Mouse (Mus musculus) gastrocnemius, postnatal 4 days (tissue): ENCODE data around the gene Ucn3. TPM values are rescaled to one million over a fixed set of nuclear protein-coding genes. Genes with fewer than 3 reads are reported as not detected.
"Not testable (repeated sequence)": the region's sequence is repeated elsewhere in the genome, so short reads cannot be mapped to it uniquely, and the experiment has no call there.

Experiments
- DNase-seq, 2 experiments: peaks; one replicate each; pipeline ENCODE4 v3.0.0; 2021 to 2022; ENCODE audit warnings: low spot score in 2 of 2, mixed read lengths in 2 of 2
- long read RNA-seq, 2 experiments: library from polyadenylated mRNA; stranded (forward); transcript quantifications; one replicate each; pipeline ENCODE4 v2.0.0; 2021
- total RNA-seq, 2 experiments: library from RNA; stranded (reverse); gene quantifications; 2 replicates each; pipeline ENCODE4 v1.2.3; 2021

Ucn3 gene
- not detected for total RNA-seq
- long read RNA-seq, experiment 1: 0 reads
- long read RNA-seq, experiment 2: 0 reads

GRCm38 (mm10) chr13:3945249-3945648 is at the start of gene Ucn3:
TSS of gene Ucn3 (minus strand) at chr13:3945349.
- DNase-seq: no peak

DNA sequence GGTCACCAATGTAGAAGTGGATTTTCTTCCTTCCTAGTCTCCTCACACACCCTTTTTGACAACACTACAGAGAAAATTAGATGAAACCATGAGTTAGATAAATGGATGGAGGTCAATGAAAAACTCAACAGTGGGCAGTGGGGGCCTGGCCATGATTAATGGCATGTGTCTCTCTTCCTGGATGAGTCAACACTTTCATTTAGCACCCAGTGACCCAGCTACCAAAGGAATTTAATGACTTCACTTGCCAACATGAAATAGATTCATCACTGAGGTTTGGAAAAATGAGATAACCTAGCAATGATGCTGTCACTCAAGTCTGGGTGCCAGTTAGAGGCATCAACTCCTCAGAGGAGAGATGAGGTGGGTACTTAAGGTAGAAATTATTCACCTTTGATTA is 46.9 kb upstream of the Ucn3 start:
- DNase-seq: no peak

DNA sequence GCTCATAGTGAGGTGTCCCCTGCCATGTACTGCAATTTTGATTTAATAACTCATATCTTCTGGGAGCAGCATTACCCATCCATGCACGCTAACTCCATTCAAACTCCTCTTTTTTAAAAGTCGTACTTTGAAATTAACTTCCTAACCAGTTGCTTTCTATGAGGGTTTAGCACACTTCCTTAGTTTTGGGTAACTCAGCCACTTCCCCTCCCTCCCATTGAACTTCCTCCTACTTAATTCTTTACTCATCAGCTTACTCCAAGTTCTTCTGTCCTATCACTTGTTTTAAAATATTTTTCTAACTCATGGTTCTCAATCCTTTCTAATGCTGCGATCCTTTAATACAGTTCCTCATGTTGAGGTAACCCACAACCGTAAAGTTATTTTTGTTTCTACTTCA is 23.7 kb upstream of the Ucn3 start:
- DNase-seq: no peak

DNA sequence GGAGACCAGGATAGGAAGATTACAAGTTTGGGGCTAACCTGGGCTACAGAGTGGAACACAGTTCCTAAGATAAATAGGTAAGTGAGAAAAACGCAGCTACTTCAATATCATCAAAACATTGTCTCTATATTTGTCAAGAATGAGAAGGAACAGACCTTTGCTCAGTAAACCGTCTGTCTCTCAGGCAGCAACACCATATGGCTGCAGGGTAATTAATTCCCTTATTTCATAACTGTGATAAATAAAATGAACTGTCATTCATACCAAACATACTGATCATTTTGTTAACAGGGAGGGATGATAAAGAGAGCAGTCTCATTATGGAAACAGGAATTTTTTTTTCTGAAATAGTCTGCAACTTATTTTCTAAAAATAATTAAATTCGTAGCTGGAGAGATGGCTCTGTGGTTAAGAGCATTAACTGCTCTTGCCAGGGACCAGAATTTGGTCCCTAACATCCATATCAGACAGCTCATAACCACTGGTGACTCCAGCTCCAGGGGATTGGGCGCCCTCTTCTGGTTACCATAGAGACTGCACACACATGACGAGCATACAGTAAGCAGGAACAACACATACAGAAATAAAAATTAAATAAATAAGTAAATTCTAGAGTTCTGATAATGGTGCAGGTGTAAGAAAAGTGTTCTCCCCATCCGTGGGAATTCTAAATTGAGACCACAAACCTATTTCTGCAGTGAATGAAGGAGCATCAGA is 6.2 kb upstream of the Ucn3 start:
- no peak for DNase-seq

DNA sequence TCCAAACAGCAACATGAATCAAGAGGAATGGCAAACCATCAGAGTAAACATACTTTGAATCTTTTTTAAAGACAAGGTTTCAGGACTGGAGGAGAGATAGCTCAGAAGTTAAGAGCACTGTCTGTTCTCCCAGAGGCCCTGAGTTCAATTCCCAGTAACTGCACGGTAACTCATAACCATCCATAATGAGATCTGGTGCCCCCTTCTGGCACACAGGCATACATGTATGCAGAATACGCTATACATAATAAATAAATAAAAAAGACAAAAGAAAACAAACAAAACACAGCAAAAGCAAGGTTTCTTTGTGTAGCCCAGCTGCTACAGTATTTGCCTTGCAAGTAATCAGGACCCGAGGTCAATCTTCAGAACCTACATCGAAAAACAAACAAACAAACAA is 4.3 kb upstream of the Ucn3 start:
- DNase-seq: no peak

- DNase-seq: no peak
Measured at GRCm38 (mm10) chr13:3947267-3947666, 2.1 kb upstream of the Ucn3 start.

GRCm38 (mm10) chr13:3944699-3945098 is 450 bp downstream of the Ucn3 start:
- DNase-seq: no peak

GRCm38 (mm10) chr13:3926046-3926445 is 19.1 kb downstream of the Ucn3 start:
- DNase-seq: no peak

DNA sequence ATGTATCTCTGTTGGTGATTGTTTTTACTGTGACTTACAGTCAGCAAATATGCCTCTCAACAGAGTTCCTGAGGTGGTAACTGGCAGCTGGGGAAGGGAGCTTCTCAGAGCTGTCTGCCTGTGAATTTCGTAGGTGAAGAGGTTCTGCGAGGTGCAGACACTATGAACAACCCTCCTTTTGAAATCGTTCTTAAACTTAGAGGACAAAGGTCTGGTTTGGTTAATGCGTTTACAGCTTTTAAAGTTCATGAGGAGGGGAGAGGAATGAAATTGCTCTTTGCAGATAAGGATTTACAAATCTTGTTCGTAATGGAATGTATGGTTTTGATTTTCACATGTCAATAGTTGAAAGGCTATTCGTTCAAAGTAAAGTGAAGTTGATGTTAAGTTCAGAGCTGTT is 19.5 kb downstream of the Ucn3 start:
- no peak for DNase-seq

DNA sequence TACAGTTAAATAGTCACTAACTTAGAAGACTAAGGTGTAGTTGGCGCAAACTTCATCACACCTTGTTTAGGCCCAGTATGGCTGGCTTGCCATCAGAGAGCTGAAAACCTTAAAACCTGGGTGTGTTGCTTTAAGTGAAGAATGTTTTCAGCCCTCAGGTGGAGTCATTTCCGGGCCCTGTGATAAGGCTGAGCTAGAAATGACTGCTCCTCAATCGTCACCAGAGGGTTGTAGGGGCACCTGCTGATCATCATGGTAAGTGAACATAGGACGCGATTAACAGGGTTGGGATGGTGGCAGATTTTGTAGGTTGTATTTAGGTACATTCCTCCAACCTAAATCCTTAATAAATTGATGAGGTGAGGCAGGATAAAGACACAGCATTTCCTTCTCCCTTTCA is 20.7 kb downstream of the Ucn3 start:
- DNase-seq: no peak

DNA sequence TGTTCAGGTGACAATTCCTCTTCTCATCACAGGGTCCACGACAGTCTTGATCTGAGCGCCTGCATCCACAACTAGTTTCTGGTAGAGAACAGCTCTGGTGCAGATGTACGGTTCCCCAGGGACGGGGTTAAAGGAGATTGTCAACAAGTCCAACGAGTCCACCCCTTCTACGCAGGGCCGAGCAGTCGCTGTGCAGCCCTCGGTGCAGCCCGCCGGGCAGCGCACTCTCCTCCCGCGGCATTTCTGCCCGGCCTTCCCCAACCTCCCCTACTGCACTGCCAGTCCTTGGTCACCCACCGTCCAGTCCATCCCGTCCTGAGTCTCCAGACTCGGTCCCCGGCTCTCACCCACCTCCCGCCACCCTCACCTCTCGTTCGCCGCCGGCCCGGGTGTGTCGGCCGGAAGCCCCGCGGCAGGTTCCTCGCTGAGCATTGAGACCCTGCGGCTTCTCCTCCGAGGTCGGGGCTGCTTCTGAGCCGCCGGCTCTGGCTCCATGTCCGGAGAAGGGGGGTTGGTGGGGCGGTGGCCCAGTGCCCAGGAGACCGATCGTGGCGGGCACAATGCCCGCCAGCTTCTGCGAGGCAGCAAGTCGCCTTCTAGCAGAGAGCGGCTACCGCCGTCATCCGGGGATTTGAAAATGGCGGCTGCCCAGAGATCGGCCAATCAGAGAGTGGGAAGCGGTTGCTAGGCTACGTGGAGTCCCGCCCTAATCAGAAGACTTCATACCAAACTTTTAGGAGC is 27.4 kb downstream of the Ucn3 start, which contains the start of the genes Net1 and Tubal3:
Gene Net1, minus strand, starts transcription at position 650 of the 741 bp plus-strand sequence.
Gene Tubal3, plus strand, starts transcription at position 704 of the 741 bp plus-strand sequence.
- DNase-seq: peak; percentile 80 to 87

DNA sequence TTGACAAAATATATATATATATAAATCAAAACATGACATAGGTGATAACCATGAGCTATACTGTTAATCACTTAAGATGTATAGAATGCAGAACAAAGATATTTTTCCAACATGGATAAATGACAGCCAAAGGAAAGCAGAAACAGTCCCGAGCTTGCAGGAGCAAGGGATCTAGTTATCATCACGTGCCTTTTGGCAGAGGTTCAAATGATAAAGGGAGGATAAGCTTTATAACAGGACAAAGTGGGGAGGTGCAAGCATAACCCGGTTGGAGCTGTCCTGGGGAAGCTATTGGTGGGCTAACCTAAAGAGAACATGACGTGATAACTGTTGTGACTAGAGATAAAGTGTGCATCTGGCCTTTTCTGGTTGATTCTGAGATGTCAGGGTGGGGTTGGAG is 31.6 kb downstream of the Ucn3 start:
- no peak for DNase-seq

DNA sequence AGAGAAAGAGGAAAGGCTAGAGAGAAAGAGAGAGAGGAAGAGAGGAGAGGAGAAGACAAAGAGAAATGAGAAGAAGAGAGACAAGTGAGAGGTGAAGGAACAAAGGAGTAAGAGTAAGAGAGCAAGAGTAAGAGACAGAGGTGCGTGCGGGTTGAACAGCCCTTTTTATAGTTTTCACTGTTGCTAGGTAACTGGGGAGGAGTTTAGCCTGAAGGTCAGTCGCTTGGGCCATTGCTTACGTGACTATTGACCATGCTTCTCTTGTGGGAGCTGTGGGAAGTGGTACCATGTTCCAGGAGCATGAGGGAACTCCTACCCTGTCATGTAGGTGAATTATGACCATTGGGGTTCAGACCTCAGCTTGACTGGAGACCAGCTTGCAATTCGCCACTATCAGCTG is 34.8 kb downstream of the Ucn3 start:
- DNase-seq: no peak

DNA sequence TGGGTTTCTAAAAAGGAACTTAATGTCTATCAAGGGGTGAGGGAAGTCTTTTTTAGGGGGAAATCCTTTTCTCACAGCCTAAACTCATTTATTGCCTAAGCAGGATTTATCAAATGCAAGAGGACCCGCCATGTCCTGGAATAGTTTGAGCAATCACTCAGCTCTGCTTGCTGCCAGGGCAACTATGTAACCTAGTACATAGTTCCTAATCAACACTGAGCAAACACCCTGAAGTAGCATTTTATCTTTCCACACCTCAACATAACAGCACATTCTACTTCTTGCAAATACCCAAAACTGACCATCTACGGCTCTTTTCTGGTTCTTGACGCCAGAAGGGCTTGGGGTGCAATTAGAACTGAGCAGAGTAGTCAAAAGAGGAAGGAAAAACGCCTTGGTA is 36.9 kb downstream of the Ucn3 start:
- DNase-seq: no peak

GRCm38 (mm10) chr13:3907151-3907696 is 37.9 kb downstream of the Ucn3 start:
- no peak for DNase-seq

DNA sequence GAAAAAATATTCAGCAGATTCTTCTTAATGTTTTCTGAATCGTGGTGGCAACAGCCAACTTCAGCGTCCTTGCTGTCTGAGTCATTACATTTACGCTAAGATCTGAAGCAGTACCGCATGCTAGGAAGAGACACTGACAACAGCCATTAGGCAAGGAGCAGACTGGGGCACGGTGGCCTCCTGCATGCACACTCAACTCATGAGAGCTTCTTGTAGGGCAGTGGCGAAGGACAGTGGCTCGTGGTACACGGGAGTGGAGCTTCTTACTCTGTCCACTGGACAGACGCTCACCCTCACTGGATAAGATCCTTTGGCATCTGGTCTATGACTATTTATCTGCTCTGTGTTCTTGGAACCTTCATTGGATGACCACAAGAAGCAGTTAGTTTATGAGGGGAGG is 45.8 kb downstream of the Ucn3 start:
- DNase-seq: no peak

DNA sequence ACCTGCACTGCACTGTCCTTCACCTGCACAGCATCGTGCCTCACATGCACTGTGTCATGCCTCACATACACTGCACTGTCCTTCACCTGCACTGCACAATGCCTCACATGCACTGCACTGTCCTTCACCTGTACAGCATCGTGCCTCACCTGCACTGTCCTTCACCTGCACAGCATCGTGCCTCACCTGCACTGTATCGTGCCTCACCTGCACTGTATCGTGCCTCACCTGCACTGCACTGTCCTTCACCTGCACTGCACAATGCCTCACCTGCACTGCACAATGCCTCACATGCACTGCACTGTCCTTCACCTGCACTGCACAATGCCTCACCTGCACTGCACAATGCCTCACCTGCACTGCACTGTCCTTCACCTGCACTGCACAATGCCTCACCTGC is 46.9 kb downstream of the Ucn3 start:
- not testable (repeated sequence) for DNase-seq

DNA sequence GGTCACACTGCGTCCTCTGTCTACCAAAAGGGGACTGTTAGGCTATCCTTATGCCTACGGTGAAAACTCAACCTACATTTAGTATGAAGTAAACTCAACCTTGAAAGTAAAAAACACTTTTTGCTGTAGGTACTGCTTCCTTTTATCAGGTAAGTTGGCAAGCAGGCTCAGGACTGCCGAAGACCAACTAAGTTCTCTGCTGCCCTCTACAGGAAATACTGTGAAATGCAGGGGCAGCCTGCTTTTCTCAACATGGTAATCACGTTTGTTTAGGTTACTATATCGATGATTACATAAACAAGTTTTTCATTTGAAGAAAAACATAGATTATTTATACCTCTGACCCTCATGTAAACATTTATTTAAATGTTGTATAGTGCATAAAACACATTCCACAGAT is 48.2 kb downstream of the Ucn3 start:
- DNase-seq: peak in 1 of 2 experiments; percentile 56

DNA sequence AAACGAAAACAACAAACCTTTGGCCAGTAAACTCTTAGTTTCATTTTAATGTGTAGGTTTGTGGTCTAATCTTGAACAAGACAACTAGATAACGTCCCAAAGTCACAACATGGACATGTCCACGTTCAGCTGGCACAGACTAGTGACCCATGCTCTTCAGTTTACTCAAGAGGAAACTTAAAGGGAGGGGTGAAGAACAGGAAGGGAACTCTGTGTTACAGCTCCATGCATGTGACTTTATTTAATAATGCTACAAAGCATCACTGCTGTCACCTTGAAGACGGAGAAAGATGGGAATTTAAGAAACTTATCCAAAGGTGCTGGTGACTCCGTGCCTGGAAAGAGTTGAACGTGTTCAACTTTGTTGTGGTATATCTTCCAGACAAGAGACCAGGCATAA is 49.1 kb downstream of the Ucn3 start:
- DNase-seq: no peak

GRCm38 (mm10) chr13:3895397-3895980 is 49.7 kb downstream of the Ucn3 start:
- DNase-seq: no peak

DNA sequence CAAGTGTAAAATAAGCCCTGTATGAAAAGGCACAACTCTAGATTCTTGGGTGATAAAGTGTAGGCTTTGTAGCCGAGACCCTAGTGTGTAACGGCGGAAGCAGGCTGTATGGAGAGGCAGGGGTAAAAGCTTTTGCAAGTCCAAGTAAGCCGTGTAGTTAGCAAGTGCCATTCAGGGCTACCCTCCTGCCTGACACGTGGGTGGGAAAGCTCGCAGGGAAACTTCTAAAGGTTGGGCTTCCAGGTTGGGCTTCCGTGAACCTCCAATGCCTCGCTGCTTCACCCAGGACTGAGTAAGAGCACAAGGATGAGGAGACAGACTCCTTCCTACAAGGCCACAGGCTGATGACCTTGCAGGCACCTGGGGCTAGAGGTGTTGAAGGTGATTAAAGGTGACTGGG is 50.6 kb downstream of the Ucn3 start:
- no peak for DNase-seq
